Mouse (Mus musculus): ENCODE data around the gene Dynlt1f. TPM values are rescaled to one million over a fixed set of nuclear protein-coding genes. Genes with fewer than 3 reads are reported as not detected.
"Not testable (repeated sequence)": the region's sequence is repeated elsewhere in the genome, so short reads cannot be mapped to it uniquely, and the experiment has no call there.

The Dynlt1f gene
- polyA plus RNA-seq, 1 experiment, result 74.7 TPM

GRCm38 (mm10) chr17:6683702-6684101, 28.0 kb upstream of the Dynlt1f start:
- 63% methylated on average over 1 of the region's 5 CpGs for WGBS
- H3K4me3 ChIP-seq (replicated peaks; ENCODE audit: extremely low read depth, low read depth, low read length); DNase-seq; H3K4me1 ChIP-seq (ENCODE audit: control insufficient read depth, insufficient read depth, low read length): not testable (repeated sequence)

- WGBS, result 45% methylated on average over 4 of the region's 4 CpGs
- not testable (repeated sequence) for H3K4me3 ChIP-seq (replicated peaks; ENCODE audit: extremely low read depth, low read depth, low read length); DNase-seq; H3K4me1 ChIP-seq (ENCODE audit: control insufficient read depth, insufficient read depth, low read length)
Measured at GRCm38 (mm10) chr17:6681721-6682120, 26.0 kb upstream of the Dynlt1f start.

- not testable (repeated sequence) for DNase-seq; H3K4me3 ChIP-seq (replicated peaks; ENCODE audit: extremely low read depth, low read depth, low read length); H3K4me1 ChIP-seq (ENCODE audit: control insufficient read depth, insufficient read depth, low read length)
- 64% methylated on average over 1 of the region's 2 CpGs for WGBS
Measured at GRCm38 (mm10) chr17:6678063-6678462, 22.4 kb upstream of the Dynlt1f start.

- WGBS, result 49% methylated on average over 5 of the region's 5 CpGs
- not testable (repeated sequence) for H3K4me1 ChIP-seq (ENCODE audit: control insufficient read depth, insufficient read depth, low read length); DNase-seq; H3K4me3 ChIP-seq (replicated peaks; ENCODE audit: extremely low read depth, low read depth, low read length)
Measured at GRCm38 (mm10) chr17:6674297-6674696, 18.6 kb upstream of the Dynlt1f start.

- no CpG with 5 or more reads among the region's 6 CpGs for WGBS
- H3K4me1 ChIP-seq (ENCODE audit: control insufficient read depth, insufficient read depth, low read length); DNase-seq; H3K4me3 ChIP-seq (replicated peaks; ENCODE audit: extremely low read depth, low read depth, low read length): not testable (repeated sequence)
Measured at GRCm38 (mm10) chr17:6668522-6668921, 12.8 kb upstream of the Dynlt1f start.

GRCm38 (mm10) chr17:6665389-6665788, 9.7 kb upstream of the Dynlt1f start:
- 84% methylated on average over 4 of the region's 5 CpGs for WGBS

GRCm38 (mm10) chr17:6662840-6663239, 7.1 kb upstream of the Dynlt1f start:
- not testable (repeated sequence) for H3K4me3 ChIP-seq (replicated peaks; ENCODE audit: extremely low read depth, low read depth, low read length); DNase-seq; H3K4me1 ChIP-seq (ENCODE audit: control insufficient read depth, insufficient read depth, low read length)
- WGBS, result 63% methylated on average over 3 of the region's 3 CpGs

More at GRCm38 (mm10) chr17:6665389-6665788, 9.7 kb upstream of the Dynlt1f start:
- not testable (repeated sequence) for H3K4me3 ChIP-seq (replicated peaks; ENCODE audit: extremely low read depth, low read depth, low read length); H3K4me1 ChIP-seq (ENCODE audit: control insufficient read depth, insufficient read depth, low read length); DNase-seq

GRCm38 (mm10) chr17:6661093-6661816, 5.6 kb upstream of the Dynlt1f start:
- WGBS, result 20% methylated on average over 10 of the region's 11 CpGs
- DNase-seq, result not testable (repeated sequence)

GRCm38 (mm10) chr17:6660589-6660988, 4.9 kb upstream of the Dynlt1f start:
- 24% methylated on average over 6 of the region's 6 CpGs for WGBS
- H3K4me3 ChIP-seq (replicated peaks; ENCODE audit: extremely low read depth, low read depth, low read length); H3K4me1 ChIP-seq (ENCODE audit: control insufficient read depth, insufficient read depth, low read length); DNase-seq: not testable (repeated sequence)

More at GRCm38 (mm10) chr17:6661093-6661816, 5.6 kb upstream of the Dynlt1f start:
- not testable (repeated sequence) for H3K4me1 ChIP-seq (ENCODE audit: control insufficient read depth, insufficient read depth, low read length); H3K4me3 ChIP-seq (replicated peaks; ENCODE audit: extremely low read depth, low read depth, low read length)

GRCm38 (mm10) chr17:6658801-6659200, 3.1 kb upstream of the Dynlt1f start, which contains the start of gene Sytl3:
Gene Sytl3 (plus strand): TSS chr17:6659093.
- 77% methylated on average over 6 of the region's 7 CpGs for WGBS
- H3K4me3 ChIP-seq (replicated peaks; ENCODE audit: extremely low read depth, low read depth, low read length); DNase-seq; H3K4me1 ChIP-seq (ENCODE audit: control insufficient read depth, insufficient read depth, low read length): not testable (repeated sequence)

GRCm38 (mm10) chr17:6656471-6656870, 771 bp upstream of the Dynlt1f start:
- not testable (repeated sequence) for H3K4me1 ChIP-seq (ENCODE audit: control insufficient read depth, insufficient read depth, low read length); H3K4me3 ChIP-seq (replicated peaks; ENCODE audit: extremely low read depth, low read depth, low read length); DNase-seq
- 76% methylated on average over 1 of the region's 3 CpGs for WGBS

- WGBS, result under 1% methylated on average over 36 of the region's 36 CpGs
- DNase-seq, result peak; percentile 41
- H3K4me1 ChIP-seq (ENCODE audit: control insufficient read depth, insufficient read depth, low read length), result not testable (repeated sequence)
- peak overlapping the region; percentile 43 for H3K4me3 ChIP-seq (replicated peaks; ENCODE audit: extremely low read depth, low read depth, low read length)
Measured at GRCm38 (mm10) chr17:6655087-6655511, 601 bp downstream of the Dynlt1f start.

- H3K4me1 ChIP-seq (ENCODE audit: control insufficient read depth, insufficient read depth, low read length); H3K4me3 ChIP-seq (replicated peaks; ENCODE audit: extremely low read depth, low read depth, low read length); DNase-seq: not testable (repeated sequence)
- WGBS, result 89% methylated on average over 4 of the region's 5 CpGs
Measured at GRCm38 (mm10) chr17:6653341-6653946, 2.3 kb downstream of the Dynlt1f start.

- H3K4me1 ChIP-seq (ENCODE audit: control insufficient read depth, insufficient read depth, low read length); H3K4me3 ChIP-seq (replicated peaks; ENCODE audit: extremely low read depth, low read depth, low read length); DNase-seq: not testable (repeated sequence)
- 87% methylated on average over 7 of the region's 7 CpGs for WGBS
Measured at GRCm38 (mm10) chr17:6650904-6651565, 4.7 kb downstream of the Dynlt1f start.

GRCm38 (mm10) chr17:6647452-6647851, 8.2 kb downstream of the Dynlt1f start:
- H3K4me3 ChIP-seq (replicated peaks; ENCODE audit: extremely low read depth, low read depth, low read length); DNase-seq; H3K4me1 ChIP-seq (ENCODE audit: control insufficient read depth, insufficient read depth, low read length): not testable (repeated sequence)
- WGBS, result 91% methylated on average over 3 of the region's 3 CpGs

Data from lung, adult 2 months (tissue).